Mouse (Mus musculus) hindbrain, embryonic 16.5 days (tissue): ENCODE measurements at regions not wholly inside any gene's neighbourhood (a gene's known extent, or its start where the extent isn't known, plus 50 kb on each side); places are given as distances from the start of the nearest gene placed in this dataset.

ENCODE experiments used
- ATAC-seq: fragments of 200-750 bp; cut with Nextera tagmentation; 2 replicates; pipeline ENCODE4 v1.8.0; 2017; ENCODE audit warnings: moderate TSS enrichment, moderate library complexity
- H3K27ac ChIP-seq: fragments of 300-500 bp; sonication (generic); 2 replicates; pipeline ENCODE4 v1.5.1; 2014; ENCODE audit warnings: low read depth, mild to moderate bottlenecking, control low read depth, low read length, moderate library complexity
- H3K27me3 ChIP-seq: fragments of 300-500 bp; sonication (generic); replicated peaks from 2 replicates; pipeline ENCODE4 v1.6.1; 2014; ENCODE audit warnings: low read length; ENCODE audit not compliant: control insufficient read depth, insufficient read depth
- H3K36me3 ChIP-seq: fragments of 300-500 bp; sonication (generic); 2 replicates; pipeline ENCODE4 v1.6.1; 2014; ENCODE audit warnings: mild to moderate bottlenecking, low read length, moderate library complexity, mixed read lengths; ENCODE audit not compliant: control insufficient read depth, insufficient read depth
- H3K4me1 ChIP-seq: fragments of 300-500 bp; sonication (generic); 2 replicates; pipeline ENCODE4 v1.6.1; 2014; ENCODE audit warnings: low read depth, low read length; ENCODE audit not compliant: control insufficient read depth, insufficient read depth
- H3K4me2 ChIP-seq: fragments of 300-500 bp; sonication (generic); 2 replicates; pipeline ENCODE4 v1.6.1; 2014; ENCODE audit warnings: mild to moderate bottlenecking, low read length, control low read depth, moderate library complexity
- H3K4me3 ChIP-seq: fragments of 300-500 bp; sonication (generic); 2 replicates; pipeline ENCODE4 v1.5.1; 2014; ENCODE audit warnings: mild to moderate bottlenecking, low read length, control low read depth, moderate library complexity
- H3K9ac ChIP-seq: fragments of 300-500 bp; sonication (generic); 2 replicates; pipeline ENCODE4 v1.6.1; 2014; ENCODE audit warnings: low read depth, mild to moderate bottlenecking, control low read depth, low read length, moderate library complexity
- H3K9me3 ChIP-seq: fragments of 300-500 bp; sonication (generic); 2 replicates; pipeline ENCODE4 v1.6.1; 2014; ENCODE audit warnings: mild to moderate bottlenecking, low read length, moderate library complexity; ENCODE audit not compliant: control insufficient read depth
- WGBS: fragments of 180-500 bp; shearing (Covaris S2); extraction: QIAGEN DNeasy Blood & Tissue Kit; methylation state at CpG from one replicate; pipeline ENCODE4 v1.1.7; 2014; 5-methylcytosine and 5-hydroxymethylcytosine counted together

- H3K27ac ChIP-seq, result no peak overlapping the region
Observed at GRCm38 (mm10) chr1:82070181-82071109, 162.5 kb upstream of the Gm9747 start.

GRCm38 (mm10) chr1:82089136-82089839, 143.6 kb upstream of the Gm9747 start:
- Histone ChIP-seq H3K36me3 (no peaks in the 10 kb centered on the region), H3K4me3 (no peak overlapping the region), H3K27me3 (no peaks in the 10 kb centered on the region), H3K9me3 (no peaks in the 10 kb centered on the region), H3K9ac (no peak overlapping the region), H3K27ac (no peak overlapping the region), H3K4me1 (no peaks in the 10 kb centered on the region; the same call in 1 of the 2 replicates), H3K4me2 (no peak overlapping the region)
- 44% methylated on average over 6 of the region's 6 CpGs for WGBS
- no peak for ATAC-seq

More at GRCm38 (mm10) chr1:82070181-82071109, 162.5 kb upstream of the Gm9747 start:
- H3K4me2 ChIP-seq, result no peak overlapping the region
- H3K4me3 ChIP-seq, result no peak overlapping the region
- no peak overlapping the region for H3K9ac ChIP-seq
- no peak for ATAC-seq
- WGBS, result 54% methylated on average over 9 of the region's 9 CpGs
- no peaks in the 10 kb centered on the region for H3K4me1 ChIP-seq
- H3K27me3 ChIP-seq, result no peaks in the 10 kb centered on the region
- no peaks in the 10 kb centered on the region for H3K9me3 ChIP-seq
- H3K36me3 ChIP-seq, result no peaks in the 10 kb centered on the region

GRCm38 (mm10) chr1:82095101-82095500, 137.8 kb upstream of the Gm9747 start:
- no peak overlapping the region for H3K9ac ChIP-seq
- H3K4me3 ChIP-seq, result no peak overlapping the region
- H3K27ac ChIP-seq, result no peak overlapping the region
- no peaks in the 10 kb centered on the region for H3K9me3 ChIP-seq
- H3K4me1 ChIP-seq, result no peaks in the 10 kb centered on the region
- no peaks in the 10 kb centered on the region for H3K36me3 ChIP-seq
- no peaks in the 10 kb centered on the region for H3K27me3 ChIP-seq
- H3K4me2 ChIP-seq, result no peak overlapping the region
- no peak for ATAC-seq
- WGBS, result 95% methylated on average over 2 of the region's 2 CpGs

- Histone ChIP-seq H3K36me3 (no peaks in the 10 kb centered on the region), H3K9ac (no peak overlapping the region), H3K4me3 (no peak overlapping the region), H3K27me3 (no peaks in the 10 kb centered on the region), H3K4me1 (no peaks in the 10 kb centered on the region), H3K9me3 (no peaks in the 10 kb centered on the region), H3K27ac (no peak overlapping the region), H3K4me2 (no peak overlapping the region)
- ATAC-seq, result 0 out of 2 replicates have a peak, but pooled peaks have one; percentile 45
- WGBS, result 57% methylated on average over 5 of the region's 5 CpGs
Observed at GRCm38 (mm10) chr1:82106756-82107155, 126.2 kb upstream of the Gm9747 start.

- H3K9me3 ChIP-seq, result no peaks in the 10 kb centered on the region
- H3K9ac ChIP-seq, result no peak overlapping the region
- 88% methylated on average over 1 of the region's 1 CpGs for WGBS
- no peaks in the 10 kb centered on the region for H3K36me3 ChIP-seq
- no peaks in the 10 kb centered on the region for H3K4me1 ChIP-seq
- no peak overlapping the region for H3K27ac ChIP-seq
- no peak overlapping the region for H3K4me3 ChIP-seq
- ATAC-seq, result no peak
- no peak overlapping the region for H3K4me2 ChIP-seq
- H3K27me3 ChIP-seq, result no peaks in the 10 kb centered on the region
Observed at GRCm38 (mm10) chr1:82110071-82110635, 122.8 kb upstream of the Gm9747 start.

- no peaks in the 10 kb centered on the region for H3K27me3 ChIP-seq
- H3K4me3 ChIP-seq, result no peak overlapping the region
- 37% methylated on average over 5 of the region's 5 CpGs for WGBS
- H3K4me1 ChIP-seq, result no peaks in the 10 kb centered on the region
- H3K4me2 ChIP-seq, result no peak overlapping the region
- ATAC-seq, result no peak
- H3K36me3 ChIP-seq, result no peaks in the 10 kb centered on the region
- H3K9ac ChIP-seq, result no peak overlapping the region
- no peaks in the 10 kb centered on the region for H3K9me3 ChIP-seq
- H3K27ac ChIP-seq, result no peak overlapping the region
Observed at GRCm38 (mm10) chr1:82112401-82112800, 120.5 kb upstream of the Gm9747 start.

GRCm38 (mm10) chr1:82124503-82124902, 108.4 kb upstream of the Gm9747 start:
- no peak overlapping the region for H3K4me3 ChIP-seq
- ATAC-seq, result no peak
- 67% methylated on average over 5 of the region's 5 CpGs for WGBS
- H3K9ac ChIP-seq, result no peak overlapping the region
- no peak overlapping the region for H3K4me2 ChIP-seq
- H3K27me3 ChIP-seq, result no peaks in the 10 kb centered on the region
- H3K36me3 ChIP-seq, result no peaks in the 10 kb centered on the region
- H3K9me3 ChIP-seq, result no peaks in the 10 kb centered on the region
- no peaks in the 10 kb centered on the region for H3K4me1 ChIP-seq
- no peak overlapping the region for H3K27ac ChIP-seq

- Histone ChIP-seq H3K9ac (no peak overlapping the region), H3K4me2 (no peak overlapping the region), H3K9me3 (no peaks in the 10 kb centered on the region), H3K4me3 (no peak overlapping the region), H3K4me1 (no peaks in the 10 kb centered on the region), H3K36me3 (no peaks in the 10 kb centered on the region), H3K27me3 (no peaks in the 10 kb centered on the region), H3K27ac (no peak overlapping the region)
- ATAC-seq, result no peak
- 39% methylated on average over 5 of the region's 5 CpGs for WGBS
Observed at GRCm38 (mm10) chr1:82129700-82130275, 103.1 kb upstream of the Gm9747 start.

GRCm38 (mm10) chr1:82132536-82132935, 100.4 kb upstream of the Gm9747 start:
- no peaks in the 10 kb centered on the region for H3K27me3 ChIP-seq
- H3K4me2 ChIP-seq, result no peak overlapping the region
- ATAC-seq, result no peak
- H3K9me3 ChIP-seq, result no peaks in the 10 kb centered on the region
- H3K27ac ChIP-seq, result no peak overlapping the region
- no peaks in the 10 kb centered on the region for H3K36me3 ChIP-seq
- no peak overlapping the region for H3K4me3 ChIP-seq
- no peak overlapping the region for H3K9ac ChIP-seq
- 78% methylated on average over 6 of the region's 6 CpGs for WGBS
- H3K4me1 ChIP-seq, result no peaks in the 10 kb centered on the region
